Mouse (Mus musculus): ENCODE measurements at regions not wholly inside any gene's neighbourhood (a gene's known extent, or its start where the extent isn't known, plus 50 kb on each side); places are given as distances from the start of the nearest gene placed in this dataset.
A peak's percentile ranks its signal among the peaks of the same experiment; 100 is the strongest.

DNA sequence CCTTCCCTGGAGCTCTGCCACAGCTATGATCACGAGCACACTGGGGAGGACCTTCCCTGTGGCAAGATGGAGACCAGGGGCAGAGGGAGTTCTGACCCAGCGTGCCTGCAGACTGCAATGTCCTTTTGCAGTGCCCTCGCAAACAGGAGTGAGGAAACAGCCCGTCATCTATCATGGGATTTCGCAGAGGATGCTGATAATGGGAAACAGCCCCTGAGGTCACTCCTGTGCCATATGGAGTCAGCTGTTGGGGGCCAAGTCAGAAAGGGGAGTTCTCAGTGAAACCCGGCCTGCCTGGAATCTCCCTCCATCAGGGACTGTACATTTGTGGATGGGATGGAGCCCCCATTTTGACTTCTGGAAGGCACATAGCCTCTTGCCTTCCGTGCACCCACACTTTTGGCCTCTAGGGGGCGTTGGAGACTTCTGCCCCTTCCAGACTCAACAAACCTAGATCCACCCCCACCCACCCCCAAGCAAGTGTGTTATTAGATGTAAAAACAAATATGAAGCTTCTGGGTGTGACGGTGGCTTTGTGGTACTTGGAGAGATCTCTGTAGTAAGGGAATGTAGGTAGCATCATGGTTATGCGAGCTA, 98.1 kb downstream of the Kdr start:
- H3K27ac ChIP-seq (ENCODE audit: insufficient read depth, low read length) = no peak overlapping the region
- H3K4me1 ChIP-seq (ENCODE audit: control insufficient read depth, insufficient read depth, low read length) = peaks cover 1% of the 10 kb centered on the region; the same call in 1 of the 2 replicates
- H3K4me3 ChIP-seq (ENCODE audit: insufficient read depth, low read length) = no peak overlapping the region
- no peak for TF ChIP-seq CTCF (IDR thresholded peaks at IDR 0.05; ENCODE audit: extremely low read depth, insufficient read depth, low read length)
- TF ChIP-seq POLR2A (IDR thresholded peaks at IDR 0.05; ENCODE audit: extremely low read depth, insufficient read depth, low read length) = no peak

DNA sequence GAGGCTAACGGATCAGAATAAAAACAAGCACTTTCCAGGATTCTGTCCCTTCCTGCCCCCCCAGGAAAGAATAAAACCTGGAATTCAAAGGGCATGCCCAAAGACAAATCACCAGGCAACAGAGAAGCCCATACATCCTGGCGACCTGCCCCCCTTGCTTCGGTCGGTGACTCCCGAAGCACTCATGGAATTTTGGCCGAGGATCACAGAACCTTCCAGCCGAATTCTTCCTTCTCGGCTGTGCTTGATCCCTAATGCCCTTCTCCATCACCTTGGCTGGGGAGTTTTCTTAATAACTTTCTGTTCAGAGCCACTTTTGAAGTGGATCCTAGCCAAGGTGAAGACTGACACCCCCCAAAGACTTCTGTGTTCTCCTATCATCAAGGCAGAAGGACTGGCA, 99.9 kb downstream of the Kdr start:
- Histone ChIP-seq H3K4me1 (ENCODE audit: control insufficient read depth, insufficient read depth, low read length) (peaks cover 1% of the 10 kb centered on the region; the same call in 1 of the 2 replicates), H3K27ac (ENCODE audit: insufficient read depth, low read length) (no peak overlapping the region), H3K4me3 (ENCODE audit: insufficient read depth, low read length) (no peak overlapping the region)
- no peak for TF ChIP-seq POLR2A (IDR thresholded peaks at IDR 0.05; ENCODE audit: extremely low read depth, insufficient read depth, low read length)
- no peak for TF ChIP-seq CTCF (IDR thresholded peaks at IDR 0.05; ENCODE audit: extremely low read depth, insufficient read depth, low read length)

DNA sequence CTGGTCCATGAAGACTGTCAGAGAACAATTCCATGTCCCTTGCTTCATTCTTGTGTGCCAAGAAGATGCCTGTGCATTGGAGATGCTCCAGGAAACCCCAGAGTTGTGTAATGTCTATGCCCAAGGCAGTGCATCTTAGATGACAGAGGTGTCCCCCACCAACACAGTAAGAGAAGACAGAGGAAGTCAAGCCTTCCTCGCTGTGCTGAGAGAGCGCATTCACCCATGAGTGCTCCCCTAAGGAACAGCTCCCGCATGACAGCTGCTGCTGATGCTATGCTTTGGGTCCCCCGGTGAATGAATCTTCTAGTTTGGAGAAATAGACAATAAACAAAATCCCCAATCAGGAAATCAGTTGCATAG, 100.7 kb downstream of the Kdr start:
- peaks cover 1% of the 10 kb centered on the region; the same call in 1 of the 2 replicates for H3K4me1 ChIP-seq (ENCODE audit: control insufficient read depth, insufficient read depth, low read length)
- TF ChIP-seq POLR2A (IDR thresholded peaks at IDR 0.05; ENCODE audit: extremely low read depth, insufficient read depth, low read length) (no peak), CTCF (IDR thresholded peaks at IDR 0.05; ENCODE audit: extremely low read depth, insufficient read depth, low read length) (no peak)
- H3K4me3 ChIP-seq (ENCODE audit: insufficient read depth, low read length) = no peak overlapping the region
- no peak overlapping the region for H3K27ac ChIP-seq (ENCODE audit: insufficient read depth, low read length)

DNA sequence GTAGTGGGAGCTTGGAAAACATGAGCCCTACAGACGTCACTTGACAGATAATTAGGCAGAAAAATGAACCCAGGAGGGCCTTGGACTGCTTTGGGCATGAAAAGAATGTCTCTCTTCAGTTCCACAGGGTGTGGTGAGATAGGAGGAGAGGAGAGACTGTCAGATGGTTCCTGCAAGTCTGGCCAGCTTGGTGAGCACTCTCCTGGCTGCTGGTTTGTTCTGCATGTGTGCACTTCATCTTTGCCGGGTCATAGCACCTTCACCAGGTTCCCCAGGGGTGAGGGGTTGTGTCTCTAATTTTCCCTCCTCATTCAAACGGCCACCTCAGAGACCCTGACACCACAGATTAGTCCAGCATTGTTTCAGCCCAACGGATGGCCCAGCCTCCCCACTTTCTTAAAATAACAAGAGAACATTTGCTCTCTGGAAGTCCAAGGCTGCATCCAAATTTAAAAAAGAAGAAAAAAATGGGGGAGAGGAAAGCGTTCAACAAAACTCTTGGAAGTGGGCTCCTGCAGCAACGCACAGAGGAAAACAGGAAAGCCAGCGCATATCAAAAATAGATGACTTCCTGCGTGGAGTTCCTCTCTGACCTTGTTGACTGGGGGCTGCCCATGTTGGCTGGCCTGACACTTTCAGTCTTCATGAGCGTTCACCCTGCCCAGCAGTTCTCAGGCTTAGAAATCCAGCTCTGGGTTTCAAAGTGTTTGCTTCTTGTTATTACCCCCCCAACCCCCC, 101.2 kb downstream of the Kdr start:
- TF ChIP-seq POLR2A (IDR thresholded peaks at IDR 0.05; ENCODE audit: extremely low read depth, insufficient read depth, low read length) (no peak), CTCF (IDR thresholded peaks at IDR 0.05; ENCODE audit: extremely low read depth, insufficient read depth, low read length) (no peak)
- no peak overlapping the region for H3K4me3 ChIP-seq (ENCODE audit: insufficient read depth, low read length)
- peaks cover 1% of the 10 kb centered on the region; the same call in 1 of the 2 replicates for H3K4me1 ChIP-seq (ENCODE audit: control insufficient read depth, insufficient read depth, low read length)
- no peak overlapping the region for H3K27ac ChIP-seq (ENCODE audit: insufficient read depth, low read length)

DNA sequence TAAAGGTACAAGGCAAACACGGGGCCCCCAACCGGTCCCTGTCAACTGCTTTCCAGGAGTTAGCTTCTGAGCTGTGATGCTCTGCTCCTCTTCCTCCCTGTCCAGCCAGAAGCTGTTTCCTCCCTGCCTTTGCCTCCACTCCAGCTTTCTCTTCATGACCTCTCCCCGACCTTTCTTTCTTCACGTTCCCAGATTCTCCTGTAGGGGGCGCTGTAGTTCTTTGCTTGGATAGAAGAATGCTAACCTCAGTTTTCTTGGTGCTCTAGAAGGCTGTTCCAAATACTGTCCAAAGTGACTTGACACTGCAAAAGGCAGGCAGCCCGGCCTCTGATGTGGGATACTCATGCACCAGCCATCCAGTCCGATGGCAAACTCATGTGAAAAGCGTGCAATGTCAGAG, 107.1 kb downstream of the Kdr start:
- no peaks in the 10 kb centered on the region for H3K4me1 ChIP-seq (ENCODE audit: control insufficient read depth, insufficient read depth, low read length)
- H3K27ac ChIP-seq (ENCODE audit: insufficient read depth, low read length) = no peak overlapping the region
- no peak overlapping the region for H3K4me3 ChIP-seq (ENCODE audit: insufficient read depth, low read length)
- TF ChIP-seq CTCF (IDR thresholded peaks at IDR 0.05; ENCODE audit: extremely low read depth, insufficient read depth, low read length) (peak; percentile 69), POLR2A (IDR thresholded peaks at IDR 0.05; ENCODE audit: extremely low read depth, insufficient read depth, low read length) (no peak)

DNA sequence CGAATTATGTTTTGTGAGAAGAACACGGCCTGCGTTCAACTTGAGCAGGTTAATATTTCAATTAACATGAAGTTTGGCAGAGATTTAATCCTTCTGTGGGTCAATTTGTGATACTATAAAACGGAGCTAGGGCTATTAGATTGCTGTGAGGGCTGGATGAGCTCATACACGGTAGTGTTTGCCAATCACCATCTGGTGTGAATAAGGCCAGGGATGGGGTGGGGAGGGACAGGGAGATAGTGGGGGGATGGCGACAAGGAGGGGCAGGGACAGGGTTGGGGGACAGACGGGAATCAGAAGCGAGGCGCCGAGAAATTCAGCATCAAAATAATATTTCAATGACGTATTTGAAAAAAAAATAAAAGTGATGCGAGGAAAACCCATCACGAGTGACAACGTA, 107.6 kb downstream of the Kdr start:
- no peak overlapping the region for H3K4me3 ChIP-seq (ENCODE audit: insufficient read depth, low read length)
- H3K4me1 ChIP-seq (ENCODE audit: control insufficient read depth, insufficient read depth, low read length) = no peaks in the 10 kb centered on the region
- TF ChIP-seq CTCF (IDR thresholded peaks at IDR 0.05; ENCODE audit: extremely low read depth, insufficient read depth, low read length) (no peak), POLR2A (IDR thresholded peaks at IDR 0.05; ENCODE audit: extremely low read depth, insufficient read depth, low read length) (no peak)
- H3K27ac ChIP-seq (ENCODE audit: insufficient read depth, low read length) = no peak overlapping the region

DNA sequence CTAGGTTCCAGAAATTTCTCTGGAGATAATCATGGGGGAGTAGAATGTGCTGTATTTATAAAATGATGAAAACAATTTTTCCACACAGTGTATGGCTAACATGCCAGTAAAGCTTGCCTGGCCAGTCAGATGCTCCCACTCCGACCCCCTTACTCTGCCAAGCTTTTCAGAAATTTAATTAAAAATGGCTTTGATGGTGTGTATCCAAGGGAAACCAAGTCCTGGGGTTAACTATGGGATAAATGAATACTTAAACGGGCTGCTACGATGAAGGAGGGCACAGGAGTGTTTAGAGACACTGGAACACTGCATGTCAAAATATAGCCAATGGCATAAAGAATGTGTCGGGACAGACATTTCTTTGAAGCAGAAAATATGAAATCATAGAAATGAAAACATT, 108.7 kb downstream of the Kdr start:
- TF ChIP-seq POLR2A (IDR thresholded peaks at IDR 0.05; ENCODE audit: extremely low read depth, insufficient read depth, low read length) (no peak), CTCF (IDR thresholded peaks at IDR 0.05; ENCODE audit: extremely low read depth, insufficient read depth, low read length) (no peak)
- H3K4me1 ChIP-seq (ENCODE audit: control insufficient read depth, insufficient read depth, low read length) = no peaks in the 10 kb centered on the region
- no peak overlapping the region for H3K4me3 ChIP-seq (ENCODE audit: insufficient read depth, low read length)
- H3K27ac ChIP-seq (ENCODE audit: insufficient read depth, low read length) = no peak overlapping the region

DNA sequence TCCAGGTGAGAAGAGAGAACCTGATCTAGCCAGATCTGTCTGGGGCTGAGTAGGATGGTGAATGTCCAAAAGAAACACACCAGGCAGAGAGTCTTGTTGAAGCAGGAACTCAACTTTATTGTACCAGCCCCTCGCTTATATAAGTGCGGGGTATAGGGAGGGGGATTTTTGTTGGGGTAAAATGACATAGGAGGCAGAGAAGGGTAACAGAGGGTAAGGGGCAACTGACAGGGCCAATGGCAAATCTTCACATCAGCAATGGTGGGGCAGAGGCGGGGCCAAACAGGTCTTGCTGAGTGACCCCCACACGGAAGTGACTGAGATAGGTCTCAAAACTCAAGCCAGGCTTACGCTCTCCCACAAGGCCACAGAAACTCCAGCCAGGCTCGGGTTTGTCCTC, 113.2 kb downstream of the Kdr start:
- no peak overlapping the region for H3K4me3 ChIP-seq (ENCODE audit: insufficient read depth, low read length)

DNA sequence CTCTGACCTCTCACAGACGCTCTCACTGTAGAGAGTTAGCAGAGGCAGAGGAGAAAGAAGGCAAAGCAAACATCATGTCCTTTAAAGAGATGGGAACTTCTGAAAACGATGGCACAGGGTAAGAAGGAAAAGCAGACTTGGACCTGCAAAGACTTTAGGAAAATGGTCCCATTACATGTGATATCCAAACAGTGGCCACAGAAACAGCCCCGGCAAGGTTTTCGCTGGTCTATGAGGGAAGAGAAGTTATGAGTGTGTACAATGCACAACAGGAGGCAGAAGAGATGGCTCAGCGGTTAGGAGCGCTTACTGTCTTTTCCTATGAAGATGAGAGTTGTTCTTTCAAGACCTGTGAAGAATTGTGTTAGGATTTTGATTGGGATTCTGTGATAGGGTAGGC, 114.9 kb downstream of the Kdr start:
- Histone ChIP-seq H3K27ac (ENCODE audit: insufficient read depth, low read length) (no peak overlapping the region), H3K4me1 (ENCODE audit: control insufficient read depth, insufficient read depth, low read length) (no peaks in the 10 kb centered on the region), H3K4me3 (ENCODE audit: insufficient read depth, low read length) (no peak overlapping the region)
- no peak for TF ChIP-seq CTCF (IDR thresholded peaks at IDR 0.05; ENCODE audit: extremely low read depth, insufficient read depth, low read length)
- no peak for TF ChIP-seq POLR2A (IDR thresholded peaks at IDR 0.05; ENCODE audit: extremely low read depth, insufficient read depth, low read length)

More for the DNA sequence above, 113.2 kb downstream of the Kdr start:
- TF ChIP-seq CTCF (IDR thresholded peaks at IDR 0.05; ENCODE audit: extremely low read depth, insufficient read depth, low read length) = no peak
- no peak for TF ChIP-seq POLR2A (IDR thresholded peaks at IDR 0.05; ENCODE audit: extremely low read depth, insufficient read depth, low read length)
- Histone ChIP-seq H3K4me1 (ENCODE audit: control insufficient read depth, insufficient read depth, low read length) (no peaks in the 10 kb centered on the region), H3K27ac (ENCODE audit: insufficient read depth, low read length) (no peak overlapping the region)

DNA sequence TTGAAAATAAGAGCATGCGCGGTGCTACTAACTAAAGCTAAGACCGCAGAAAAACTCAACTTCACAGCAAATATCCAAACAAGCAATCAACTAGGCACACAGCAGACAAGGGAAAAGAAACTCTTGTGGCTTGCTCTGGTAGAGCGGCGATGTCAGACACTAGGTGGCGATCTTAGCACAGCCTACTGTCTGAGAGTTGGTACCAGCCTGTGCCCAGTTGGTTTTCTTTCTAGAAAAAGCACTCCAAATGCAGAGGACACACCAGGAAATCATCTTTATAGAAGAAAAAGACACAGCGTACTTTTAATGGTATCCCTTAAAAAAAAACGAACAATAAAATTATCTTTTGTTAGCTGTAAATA, 115.6 kb downstream of the Kdr start:
- Histone ChIP-seq H3K4me1 (ENCODE audit: control insufficient read depth, insufficient read depth, low read length) (no peaks in the 10 kb centered on the region), H3K27ac (ENCODE audit: insufficient read depth, low read length) (no peak overlapping the region)
- no peak for TF ChIP-seq POLR2A (IDR thresholded peaks at IDR 0.05; ENCODE audit: extremely low read depth, insufficient read depth, low read length)
- peak; percentile 90 for TF ChIP-seq CTCF (IDR thresholded peaks at IDR 0.05; ENCODE audit: extremely low read depth, insufficient read depth, low read length)

More for the DNA sequence above, 115.6 kb downstream of the Kdr start:
- H3K4me3 ChIP-seq (ENCODE audit: insufficient read depth, low read length) = no peak overlapping the region

Measured in cortical plate, adult 2 months (tissue).